Mouse (Mus musculus) stomach, embryonic 14.5 days (tissue): ENCODE results near the gene Mnx1. TPM values are rescaled to one million over a fixed set of nuclear protein-coding genes. Genes with fewer than 3 reads are reported as not detected.

Source experiments
- ATAC-seq: fragments of 200-750 bp; cut with Nextera tagmentation; 2 replicates; pipeline ENCODE4 v1.8.0; 2017; ENCODE audit warnings: low read depth, moderate TSS enrichment; ENCODE audit not compliant: insufficient number of reproducible peaks, insufficient read depth, low FRiP score
- H3K27ac ChIP-seq: fragments of 300-500 bp; sonication (generic); 2 replicates; pipeline ENCODE4 v1.5.1; 2014; ENCODE audit warnings: mild to moderate bottlenecking, low read length, moderate library complexity, mixed read lengths
- H3K27me3 ChIP-seq: fragments of 300-500 bp; sonication (generic); 2 replicates; pipeline ENCODE4 v1.6.1; 2014; ENCODE audit warnings: low read length, control low read depth, mixed read lengths; ENCODE audit not compliant: control insufficient read depth, insufficient read depth
- H3K36me3 ChIP-seq: fragments of 300-500 bp; sonication (generic); 2 replicates; pipeline ENCODE4 v1.6.1; 2014; ENCODE audit warnings: mild to moderate bottlenecking, control low read depth, low read length, moderate library complexity, mixed read lengths; ENCODE audit not compliant: control insufficient read depth, insufficient read depth
- H3K4me1 ChIP-seq: fragments of 300-500 bp; sonication (generic); 2 replicates; pipeline ENCODE4 v1.6.1; 2014; ENCODE audit warnings: low read length, control low read depth, mixed read lengths; ENCODE audit not compliant: control insufficient read depth, insufficient read depth
- H3K4me2 ChIP-seq: fragments of 300-500 bp; sonication (generic); replicated peaks from 2 replicates; pipeline ENCODE4 v1.6.1; 2014; ENCODE audit warnings: low read depth, low read length, control low read depth
- H3K4me3 ChIP-seq: fragments of 300-500 bp; sonication (generic); 2 replicates; pipeline ENCODE4 v1.5.1; 2014; ENCODE audit warnings: low read depth, low read length, control low read depth
- H3K9ac ChIP-seq: fragments of 300-500 bp; sonication (generic); replicated peaks from 2 replicates; pipeline ENCODE4 v1.6.1; 2014; ENCODE audit warnings: low read depth, mild to moderate bottlenecking, control low read depth, low read length, moderate library complexity, mixed read lengths
- H3K9me3 ChIP-seq: fragments of 300-500 bp; sonication (generic); 2 replicates; pipeline ENCODE4 v1.6.1; 2016; ENCODE audit warnings: low read depth, low read length, control low read depth; ENCODE audit not compliant: control insufficient read depth
- WGBS: fragments of 180-500 bp; shearing (Covaris S2); extraction: QIAGEN DNeasy Blood & Tissue Kit; methylation state at CpG from one replicate; pipeline ENCODE4 v1.1.7; 2014; 5-methylcytosine and 5-hydroxymethylcytosine counted together
- polyA plus RNA-seq: library from polyadenylated mRNA; unstranded; fragments of >200 nt; fragmentation: Nextera tagmentation; extraction: Ambion mirVana; gene quantifications from 2 replicates; pipeline ENCODE4 v1.2.1, GENCODE M21; 2014

Gene Mnx1
- polyA plus RNA-seq: 3.0 and 4.8 TPM in 2 replicates

DNA sequence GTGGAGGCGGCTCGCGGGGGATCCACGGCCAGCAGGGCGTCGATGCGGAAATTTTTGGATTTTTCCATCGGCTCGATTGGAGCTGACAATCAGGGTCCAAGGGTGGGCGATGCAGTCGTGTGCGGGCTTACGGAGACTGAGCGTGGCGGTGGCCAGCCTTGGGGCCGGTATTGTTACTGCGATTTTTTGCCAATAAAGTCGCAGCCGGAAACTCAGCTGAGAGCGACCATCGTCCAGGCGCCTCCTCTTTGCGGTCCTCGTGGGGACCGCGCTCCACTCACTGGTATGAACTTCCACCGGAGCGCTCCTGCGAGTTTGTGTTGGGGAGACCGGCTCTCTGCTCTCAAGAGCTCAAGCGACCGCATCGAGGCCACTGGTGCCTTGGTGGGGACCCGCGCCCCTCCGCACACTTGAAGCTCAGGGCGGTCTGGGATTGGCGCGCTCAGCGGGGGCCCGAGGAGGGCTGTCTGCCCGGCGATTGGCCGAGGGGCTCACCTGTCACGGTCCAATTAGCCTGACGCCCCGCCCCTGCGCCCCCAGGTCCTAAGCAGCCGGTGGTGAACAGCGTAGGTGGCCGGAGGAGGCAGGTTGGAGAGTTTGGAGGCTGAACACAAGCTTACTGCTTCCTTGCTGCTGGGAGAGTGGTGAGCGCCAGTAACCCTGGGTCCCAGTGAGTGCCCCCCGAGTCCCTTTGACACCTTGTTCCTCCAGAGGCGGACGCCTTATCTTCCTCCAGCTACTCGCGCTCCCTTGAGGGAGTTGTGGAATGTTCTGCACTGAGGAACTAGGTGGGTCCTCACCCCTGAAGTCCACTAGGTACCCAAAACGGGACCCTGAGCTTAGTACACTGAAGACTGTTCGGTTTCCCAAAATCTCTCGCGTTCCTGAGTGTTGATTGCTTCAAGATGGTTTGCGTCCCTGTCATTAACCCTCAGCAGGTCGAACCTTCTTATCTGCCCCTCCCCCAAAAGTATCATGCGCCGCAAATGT lies at the start of gene Mnx1:
Mnx1 (minus strand) TSS at position 263 of the 990 bp plus-strand sequence.
- under 1% methylated on average over 65 of the region's 65 CpGs for WGBS
- no peaks in the 10 kb centered on the region; the same call in 1 of the 2 replicates for H3K4me1 ChIP-seq
- H3K4me2 ChIP-seq: peak within 1 kb of the TSS; percentile 53
- H3K9me3 ChIP-seq: no peaks in the 10 kb centered on the region
- peak within 1 kb of the TSS; percentile 33; the same call in 1 of the 2 replicates for H3K27ac ChIP-seq
- ATAC-seq: peak; percentile 93
- H3K27me3 ChIP-seq: peaks cover 55% of the 10 kb centered on the region
- peak within 1 kb of the TSS; percentile 49 for H3K4me3 ChIP-seq
- H3K9ac ChIP-seq: peak within 1 kb of the TSS; percentile 53
- H3K36me3 ChIP-seq: no peaks in the 10 kb centered on the region

DNA sequence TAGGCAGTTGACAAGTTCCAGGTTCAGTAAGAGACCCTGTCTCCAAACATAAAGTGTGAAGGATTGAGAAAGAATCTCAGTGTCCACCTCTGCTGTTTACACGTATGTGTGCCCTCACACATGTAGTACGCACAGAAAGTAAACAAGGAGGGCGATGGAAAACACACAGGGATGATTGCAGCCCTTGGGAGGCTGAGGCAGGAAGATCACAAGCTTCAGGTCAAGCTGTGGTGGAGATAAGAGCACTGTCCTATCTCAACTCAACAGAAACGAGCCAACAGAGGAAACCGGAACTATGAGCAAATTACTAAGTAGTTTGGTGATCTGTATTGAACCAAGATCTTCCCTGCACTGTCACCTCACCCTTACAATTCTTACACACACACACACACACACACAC lies 38.2 kb upstream of the Mnx1 start:
- 78% methylated on average over 5 of the region's 5 CpGs for WGBS
- no peaks in the 10 kb centered on the region for H3K9me3 ChIP-seq
- H3K9ac ChIP-seq: no peak overlapping the region
- ATAC-seq: no peak
- no peaks in the 10 kb centered on the region for H3K27me3 ChIP-seq
- no peaks in the 10 kb centered on the region for H3K4me1 ChIP-seq
- H3K4me2 ChIP-seq: no peak overlapping the region
- H3K36me3 ChIP-seq: no peaks in the 10 kb centered on the region
- no peak overlapping the region for H3K4me3 ChIP-seq
- no peak overlapping the region for H3K27ac ChIP-seq

DNA sequence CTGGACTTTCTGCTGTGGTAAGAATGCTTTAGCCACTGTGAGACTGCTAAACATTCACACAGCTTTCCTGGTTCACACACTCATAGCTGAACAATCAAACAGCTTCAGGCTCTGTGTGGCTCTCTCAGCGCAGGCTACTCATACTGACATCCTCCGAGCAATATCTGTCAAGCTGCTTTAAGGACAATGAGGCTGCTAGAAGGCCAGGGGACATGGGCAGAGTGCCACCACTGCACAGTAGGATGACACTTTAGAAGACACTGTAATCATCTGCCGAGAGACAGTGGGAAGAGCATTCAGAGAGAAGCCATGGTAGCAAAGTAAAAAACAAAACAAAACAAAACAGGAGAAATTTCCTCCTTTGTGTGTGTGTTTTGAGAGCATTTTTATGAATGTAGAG lies 37.6 kb upstream of the Mnx1 start:
- Histone ChIP-seq H3K27me3 (no peaks in the 10 kb centered on the region), H3K36me3 (no peaks in the 10 kb centered on the region), H3K4me3 (no peak overlapping the region), H3K9me3 (no peaks in the 10 kb centered on the region), H3K9ac (no peak overlapping the region), H3K27ac (no peak overlapping the region), H3K4me2 (no peak overlapping the region), H3K4me1 (no peaks in the 10 kb centered on the region)
- ATAC-seq: no peak
- 63% methylated on average over 3 of the region's 3 CpGs for WGBS

DNA sequence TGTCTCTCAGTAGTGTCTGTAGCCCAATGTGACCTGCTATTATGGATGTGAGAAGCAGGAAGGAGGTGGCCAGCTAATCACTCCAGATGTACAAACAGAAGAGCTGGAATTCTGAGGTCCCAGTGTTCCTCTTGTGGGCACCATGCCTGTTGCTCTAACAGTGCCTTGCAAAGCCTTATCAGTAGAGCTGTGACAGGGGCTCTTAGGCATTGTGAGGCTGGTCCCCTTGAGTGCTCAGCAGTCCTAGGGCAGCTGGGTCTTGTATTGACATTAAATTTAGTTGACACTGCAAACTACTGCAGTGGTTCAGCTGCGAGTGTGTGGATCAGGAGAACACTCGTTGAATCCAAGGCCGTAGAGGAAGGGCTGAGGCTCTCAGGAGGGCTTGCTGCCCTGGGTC lies 28.7 kb upstream of the Mnx1 start:
- H3K4me2 ChIP-seq: no peak overlapping the region
- no peaks in the 10 kb centered on the region for H3K27me3 ChIP-seq
- no peak overlapping the region for H3K4me3 ChIP-seq
- WGBS: 41% methylated on average over 3 of the region's 3 CpGs
- no peak overlapping the region for H3K9ac ChIP-seq
- no peaks in the 10 kb centered on the region for H3K4me1 ChIP-seq
- H3K9me3 ChIP-seq: no peaks in the 10 kb centered on the region
- peak; percentile 76 for ATAC-seq
- H3K27ac ChIP-seq: no peak overlapping the region
- H3K36me3 ChIP-seq: no peaks in the 10 kb centered on the region

DNA sequence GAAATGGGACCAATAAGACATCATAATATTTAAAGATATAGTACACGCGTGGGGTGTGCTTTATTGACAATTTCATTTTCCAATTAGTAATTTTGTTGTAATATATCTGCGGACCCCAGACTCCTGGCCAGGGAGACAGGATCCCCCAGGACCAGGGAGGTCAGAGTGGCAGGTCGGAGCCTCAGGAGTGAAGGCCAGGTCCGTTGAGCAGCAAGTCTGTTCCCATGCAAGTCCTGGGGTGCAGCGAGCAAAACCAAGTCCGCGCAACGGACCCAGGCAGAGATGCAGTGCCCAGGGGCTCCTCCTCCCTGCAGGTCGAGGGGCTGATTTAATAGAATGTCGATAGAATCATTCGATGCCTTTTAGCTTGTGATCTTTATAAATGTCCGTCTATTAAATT lies 9.1 kb upstream of the Mnx1 start:
- Histone ChIP-seq H3K9me3 (no peaks in the 10 kb centered on the region), H3K27me3 (peaks cover 52% of the 10 kb centered on the region), H3K9ac (no peak overlapping the region), H3K4me2 (no peak overlapping the region), H3K4me1 (no peaks in the 10 kb centered on the region), H3K4me3 (no peak overlapping the region), H3K27ac (no peak overlapping the region), H3K36me3 (no peaks in the 10 kb centered on the region)
- ATAC-seq: no peak
- WGBS: 27% methylated on average over 13 of the region's 13 CpGs

DNA sequence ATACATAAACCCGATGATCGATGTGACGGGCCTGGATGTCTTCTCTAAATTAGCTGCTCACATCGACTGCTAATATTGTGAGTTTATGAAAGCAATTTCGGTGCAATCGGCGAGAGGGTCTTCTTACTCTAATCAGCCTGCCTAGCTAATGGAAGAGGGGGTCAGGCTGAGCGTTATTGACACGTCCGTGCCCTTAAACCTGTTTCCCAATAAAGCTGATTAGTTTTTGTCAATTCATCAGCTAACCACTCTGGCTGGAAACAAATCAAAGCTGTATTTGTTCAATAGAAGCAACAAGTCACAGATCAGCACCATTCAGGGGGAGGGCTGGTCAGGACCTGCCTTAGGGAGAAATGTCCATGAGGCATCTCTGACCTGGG lies 7.7 kb upstream of the Mnx1 start:
- Histone ChIP-seq H3K27me3 (peaks cover 59% of the 10 kb centered on the region), H3K4me3 (no peak overlapping the region), H3K27ac (no peak overlapping the region), H3K4me2 (no peak overlapping the region), H3K9me3 (no peaks in the 10 kb centered on the region), H3K4me1 (no peaks in the 10 kb centered on the region), H3K36me3 (no peaks in the 10 kb centered on the region), H3K9ac (no peak overlapping the region)
- whole genome bisulfite sequencing: 4% methylated on average over 10 of the region's 10 CpGs
- no peak for ATAC-seq

DNA sequence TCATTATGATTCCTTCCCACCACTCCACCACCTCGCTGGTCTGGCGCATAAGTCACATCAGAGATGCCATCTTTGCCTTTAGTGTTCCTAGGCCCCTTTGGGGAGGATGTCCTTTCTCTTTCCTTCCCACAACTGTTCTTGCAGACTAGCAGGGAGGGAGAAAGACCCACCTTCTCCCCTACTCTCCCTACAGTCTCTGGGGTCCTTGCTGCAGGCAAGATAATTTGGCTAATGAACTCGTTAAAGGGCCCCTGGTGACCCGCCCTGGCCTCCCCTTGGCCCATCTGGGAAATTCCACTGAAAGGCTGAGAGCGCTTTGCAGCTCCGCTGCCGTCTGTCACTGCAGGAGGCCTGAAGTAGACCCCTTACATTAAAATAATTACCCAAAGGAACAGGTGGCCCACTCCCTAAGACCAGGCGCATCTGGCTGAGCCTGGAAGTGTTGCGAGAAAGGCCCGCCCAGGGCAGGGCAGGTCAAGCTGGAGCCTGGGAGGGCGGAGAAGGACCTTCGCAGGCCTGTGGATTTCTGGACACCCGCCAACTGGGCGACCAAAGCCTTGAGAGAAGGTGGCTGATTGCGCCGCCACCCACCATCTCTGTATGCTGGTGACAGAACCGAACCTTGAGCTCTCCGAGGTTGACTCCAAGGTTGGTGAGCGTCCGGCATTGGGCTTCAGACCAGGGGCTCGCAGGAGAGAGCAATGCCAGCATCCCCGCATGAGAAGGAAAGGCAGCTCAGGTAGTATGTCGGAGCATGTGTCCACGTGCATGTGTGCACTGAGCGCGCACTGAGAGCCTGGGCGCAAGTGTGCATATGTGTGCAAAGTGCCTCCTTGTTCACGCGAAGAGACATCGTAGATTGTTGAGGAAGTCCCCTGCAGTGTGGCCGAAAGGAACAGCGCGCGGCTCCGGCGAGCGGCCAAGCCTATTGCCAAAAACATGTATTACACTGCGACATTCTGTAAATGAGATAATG lies 7.0 kb upstream of the Mnx1 start:
- Histone ChIP-seq H3K36me3 (no peaks in the 10 kb centered on the region), H3K4me2 (no peak overlapping the region; the same call in 1 of the 2 replicates), H3K4me3 (no peak overlapping the region), H3K4me1 (no peaks in the 10 kb centered on the region), H3K9me3 (no peaks in the 10 kb centered on the region), H3K27ac (no peak overlapping the region), H3K27me3 (peaks cover 58% of the 10 kb centered on the region), H3K9ac (no peak overlapping the region)
- 0 out of 2 replicates have a peak, but pooled peaks have one; percentile 24 for ATAC-seq
- WGBS: 5% methylated on average over 38 of the region's 38 CpGs

DNA sequence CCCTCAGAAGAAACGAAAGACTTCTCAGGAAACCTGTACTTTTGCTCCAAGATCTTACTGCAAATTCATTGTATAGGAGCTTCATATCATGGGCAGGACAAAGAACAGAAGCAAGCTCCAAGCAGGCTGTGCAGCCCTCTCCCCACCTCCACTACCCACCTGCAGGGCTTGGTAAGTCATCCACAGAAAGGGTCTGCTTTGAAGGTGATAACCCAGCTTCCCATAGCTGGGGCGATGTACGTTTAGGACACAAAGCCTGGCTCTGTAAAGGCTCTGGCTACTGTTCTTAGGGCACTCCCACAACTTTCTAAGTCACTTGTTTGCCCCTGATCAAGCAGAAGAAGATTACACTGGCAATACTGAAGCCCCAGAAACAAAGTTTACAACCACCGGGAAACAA lies 5.5 kb upstream of the Mnx1 start:
- no peak overlapping the region for H3K27ac ChIP-seq
- no peak for ATAC-seq
- WGBS: 12% methylated on average over 4 of the region's 4 CpGs
- no peaks in the 10 kb centered on the region for H3K4me1 ChIP-seq
- peaks cover 53% of the 10 kb centered on the region for H3K27me3 ChIP-seq
- no peak overlapping the region for H3K4me3 ChIP-seq
- H3K9ac ChIP-seq: no peak overlapping the region
- no peaks in the 10 kb centered on the region for H3K36me3 ChIP-seq
- H3K9me3 ChIP-seq: no peaks in the 10 kb centered on the region
- H3K4me2 ChIP-seq: no peak overlapping the region
